Mouse (Mus musculus): ENCODE data around the gene Tmem132b. TPM values are rescaled to one million over a fixed set of nuclear protein-coding genes. Genes with fewer than 3 reads are reported as not detected.

The Tmem132b gene
- polyA plus RNA-seq, 1 experiment from 2014 or later: 0.28 TPM

DNA sequence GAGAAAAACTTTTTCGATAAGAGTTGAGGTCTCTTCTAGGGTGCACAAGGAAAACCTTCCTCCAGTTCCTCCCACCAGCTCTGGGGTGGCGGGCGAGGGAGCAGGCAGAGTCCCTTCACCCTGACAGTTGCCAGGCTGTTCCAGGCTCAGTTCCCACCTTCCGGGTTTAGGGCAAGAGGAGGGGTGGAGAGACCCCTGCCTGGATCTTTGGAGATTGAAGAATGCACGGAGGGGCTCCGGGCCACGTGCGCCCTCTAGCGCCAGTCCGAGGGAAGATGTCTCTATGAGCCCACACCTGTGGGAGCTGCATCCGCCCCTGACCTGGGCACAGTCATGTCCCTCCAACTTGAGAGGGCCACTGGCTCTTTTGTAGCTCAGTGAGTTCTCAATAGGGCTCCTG, 268.5 kb downstream of the Tmem132b start:
- ATAC-seq (replicated peaks; ENCODE audit: low FRiP score, low read depth): no peak
- DNase-seq (ENCODE audit: low spot score): peak; percentile 10
- no peaks in the 10 kb centered on the region for H3K36me3 ChIP-seq (ENCODE audit: insufficient read depth, low read length)
- no peaks in the 10 kb centered on the region for H3K9me3 ChIP-seq (replicated peaks; ENCODE audit: low read length)
- H3K4me1 ChIP-seq (replicated peaks; ENCODE audit: insufficient read depth, low read length): no peaks in the 10 kb centered on the region
- H3K27ac ChIP-seq: no peak overlapping the region
- peak; percentile 53 for TF ChIP-seq CTCF (IDR thresholded peaks at IDR 0.05; ENCODE audit: low read depth)
- no peak overlapping the region for H3K4me2 ChIP-seq (ENCODE audit: low read length)
- H3K27me3 ChIP-seq (ENCODE audit: insufficient read depth, low read length): no peaks in the 10 kb centered on the region
- no peak overlapping the region for H3K4me3 ChIP-seq (replicated peaks; ENCODE audit: low read depth, low read length)
- 12% methylated on average over 11 of the region's 11 CpGs for WGBS
- no peak overlapping the region for H3K9ac ChIP-seq (ENCODE audit: low read depth, low read length)

DNA sequence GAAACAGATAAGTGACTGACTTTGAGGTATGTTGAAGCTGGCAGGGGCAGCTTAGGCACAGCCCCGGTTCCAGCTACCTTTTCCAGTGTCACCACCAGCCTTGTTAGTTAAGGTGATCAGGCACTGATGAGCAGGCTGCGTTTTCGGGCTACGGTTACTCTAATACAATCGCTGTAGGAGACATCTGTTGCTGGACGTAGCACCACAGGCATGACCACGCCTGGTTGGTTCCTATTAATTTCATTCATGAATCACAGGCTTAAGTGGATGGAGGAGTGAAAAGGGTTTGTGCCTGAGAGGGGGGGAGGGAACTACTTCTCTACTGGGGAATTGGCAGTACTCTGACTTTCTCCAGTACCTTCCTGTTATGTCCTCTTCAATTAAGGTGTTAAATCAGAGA, 271.2 kb downstream of the Tmem132b start:
- ATAC-seq (replicated peaks; ENCODE audit: low FRiP score, low read depth) (no peak), DNase-seq (ENCODE audit: low spot score) (no peak)
- Histone ChIP-seq H3K9ac (ENCODE audit: low read depth, low read length) (no peak overlapping the region), H3K4me3 (replicated peaks; ENCODE audit: low read depth, low read length) (no peak overlapping the region), H3K9me3 (replicated peaks; ENCODE audit: low read length) (no peaks in the 10 kb centered on the region), H3K27me3 (ENCODE audit: insufficient read depth, low read length) (no peaks in the 10 kb centered on the region), H3K4me1 (replicated peaks; ENCODE audit: insufficient read depth, low read length) (no peaks in the 10 kb centered on the region), H3K27ac (no peak overlapping the region), H3K4me2 (ENCODE audit: low read length) (no peak overlapping the region), H3K36me3 (ENCODE audit: insufficient read depth, low read length) (no peaks in the 10 kb centered on the region)
- WGBS: 80% methylated on average over 7 of the region's 7 CpGs
- no peak for TF ChIP-seq CTCF (IDR thresholded peaks at IDR 0.05; ENCODE audit: low read depth)

GRCm38 (mm10) chr5:125805327-125805726, 273.8 kb downstream of the Tmem132b start:
- no peaks in the 10 kb centered on the region for H3K27me3 ChIP-seq (ENCODE audit: insufficient read depth, low read length)

DNA sequence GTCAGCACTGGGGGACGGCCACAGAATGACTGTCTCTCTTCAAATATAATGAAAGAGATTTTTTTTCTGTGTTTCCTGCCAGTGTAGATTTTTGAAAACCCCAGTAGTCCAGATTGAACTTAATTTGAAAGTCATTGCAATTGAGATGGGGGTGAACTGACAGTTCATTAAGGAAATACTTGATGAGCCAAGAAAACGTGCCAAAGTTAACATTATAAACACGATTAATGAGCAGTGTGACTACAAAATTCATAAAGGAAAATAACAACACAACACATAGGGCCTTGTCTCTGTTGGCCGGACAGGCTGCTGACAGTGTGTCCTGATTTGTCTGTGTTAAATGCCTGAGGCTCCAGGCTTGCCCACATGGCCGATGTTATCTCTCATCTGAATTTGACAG, 276.3 kb downstream of the Tmem132b start:
- no peaks in the 10 kb centered on the region for H3K9me3 ChIP-seq (replicated peaks; ENCODE audit: low read length)
- H3K4me2 ChIP-seq (ENCODE audit: low read length): no peak overlapping the region
- H3K4me3 ChIP-seq (replicated peaks; ENCODE audit: low read depth, low read length): no peak overlapping the region
- no peaks in the 10 kb centered on the region for H3K36me3 ChIP-seq (ENCODE audit: insufficient read depth, low read length)
- no peak for TF ChIP-seq CTCF (IDR thresholded peaks at IDR 0.05; ENCODE audit: low read depth)
- H3K4me1 ChIP-seq (replicated peaks; ENCODE audit: insufficient read depth, low read length): no peaks in the 10 kb centered on the region
- no peak overlapping the region for H3K27ac ChIP-seq
- H3K27me3 ChIP-seq (ENCODE audit: insufficient read depth, low read length): no peaks in the 10 kb centered on the region
- H3K9ac ChIP-seq (ENCODE audit: low read depth, low read length): no peak overlapping the region
- DNase-seq (ENCODE audit: low spot score): no peak
- 76% methylated on average over 5 of the region's 5 CpGs for WGBS
- ATAC-seq (replicated peaks; ENCODE audit: low FRiP score, low read depth): no peak

More at GRCm38 (mm10) chr5:125805327-125805726, 273.8 kb downstream of the Tmem132b start:
- 56% methylated on average over 5 of the region's 5 CpGs for WGBS
- DNase-seq (ENCODE audit: low spot score) (no peak), ATAC-seq (replicated peaks; ENCODE audit: low FRiP score, low read depth) (no peak)
- Histone ChIP-seq H3K4me1 (replicated peaks; ENCODE audit: insufficient read depth, low read length) (no peaks in the 10 kb centered on the region), H3K4me2 (ENCODE audit: low read length) (no peak overlapping the region), H3K9me3 (replicated peaks; ENCODE audit: low read length) (no peaks in the 10 kb centered on the region), H3K36me3 (ENCODE audit: insufficient read depth, low read length) (no peaks in the 10 kb centered on the region), H3K9ac (ENCODE audit: low read depth, low read length) (no peak overlapping the region), H3K27ac (no peak overlapping the region), H3K4me3 (replicated peaks; ENCODE audit: low read depth, low read length) (no peak overlapping the region)
- no peak for TF ChIP-seq CTCF (IDR thresholded peaks at IDR 0.05; ENCODE audit: low read depth)

DNA sequence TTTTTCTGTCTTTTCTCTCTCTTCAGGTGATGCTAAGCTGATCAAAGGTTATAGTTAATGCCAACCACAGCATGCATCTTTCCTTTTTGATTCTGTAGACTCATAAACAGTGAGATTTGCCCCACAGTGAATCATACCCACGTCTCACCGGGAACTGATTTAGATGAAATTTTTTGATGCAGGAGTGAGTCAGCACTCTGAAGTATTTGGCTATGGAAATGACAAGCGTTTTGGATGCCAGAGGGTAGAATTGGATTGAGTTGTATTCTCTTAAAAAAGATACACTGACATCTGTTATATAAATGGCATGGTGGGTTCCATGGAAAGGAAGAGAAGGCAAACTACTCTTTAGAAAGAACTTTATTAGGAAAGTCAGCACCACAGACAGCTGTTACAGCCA, 297.8 kb downstream of the Tmem132b start:
- DNase-seq (ENCODE audit: low spot score) (no peak), ATAC-seq (replicated peaks; ENCODE audit: low FRiP score, low read depth) (no peak)
- H3K27me3 ChIP-seq (ENCODE audit: insufficient read depth, low read length): no peaks in the 10 kb centered on the region
- H3K4me2 ChIP-seq (ENCODE audit: low read length): no peak overlapping the region
- H3K9ac ChIP-seq (ENCODE audit: low read depth, low read length): no peak overlapping the region
- H3K9me3 ChIP-seq (replicated peaks; ENCODE audit: low read length): no peaks in the 10 kb centered on the region
- no peak for TF ChIP-seq CTCF (IDR thresholded peaks at IDR 0.05; ENCODE audit: low read depth)
- WGBS: 84% methylated on average over 3 of the region's 3 CpGs
- no peaks in the 10 kb centered on the region for H3K36me3 ChIP-seq (ENCODE audit: insufficient read depth, low read length)
- H3K4me1 ChIP-seq (replicated peaks; ENCODE audit: insufficient read depth, low read length): no peaks in the 10 kb centered on the region
- H3K27ac ChIP-seq: no peak overlapping the region
- no peak overlapping the region for H3K4me3 ChIP-seq (replicated peaks; ENCODE audit: low read depth, low read length)

DNA sequence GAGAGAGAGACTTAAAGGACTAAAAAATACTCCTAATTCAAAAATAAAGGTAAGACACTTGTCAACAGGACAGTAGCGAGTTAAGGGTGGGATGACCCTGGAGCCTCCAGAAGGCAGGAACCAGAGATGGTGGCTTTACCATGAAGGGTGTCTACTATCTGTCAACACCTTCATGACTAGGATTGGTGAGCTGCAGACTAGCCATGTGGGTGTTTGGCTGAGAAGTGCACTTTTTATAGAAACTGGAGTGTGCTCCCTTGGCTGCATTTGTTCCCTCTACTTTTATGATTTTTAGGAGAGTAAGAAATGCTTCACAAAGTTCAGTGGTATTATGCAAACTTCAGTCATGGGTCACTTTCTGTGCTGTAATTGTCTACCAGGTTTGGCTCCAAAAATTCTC, 304.3 kb downstream of the Tmem132b start:
- Histone ChIP-seq H3K36me3 (ENCODE audit: insufficient read depth, low read length) (no peaks in the 10 kb centered on the region), H3K9me3 (replicated peaks; ENCODE audit: low read length) (no peaks in the 10 kb centered on the region), H3K27me3 (ENCODE audit: insufficient read depth, low read length) (no peaks in the 10 kb centered on the region), H3K4me1 (replicated peaks; ENCODE audit: insufficient read depth, low read length) (no peaks in the 10 kb centered on the region), H3K4me2 (ENCODE audit: low read length) (no peak overlapping the region), H3K4me3 (replicated peaks; ENCODE audit: low read depth, low read length) (no peak overlapping the region), H3K27ac (no peak overlapping the region), H3K9ac (ENCODE audit: low read depth, low read length) (no peak overlapping the region)
- no peak for TF ChIP-seq CTCF (IDR thresholded peaks at IDR 0.05; ENCODE audit: low read depth)
- WGBS: 76% methylated on average over 1 of the region's 1 CpGs
- DNase-seq (ENCODE audit: low spot score) (no peak), ATAC-seq (replicated peaks; ENCODE audit: low FRiP score, low read depth) (no peak)

GRCm38 (mm10) chr5:125836761-125837160, 305.2 kb downstream of the Tmem132b start:
- TF ChIP-seq CTCF (IDR thresholded peaks at IDR 0.05; ENCODE audit: low read depth): no peak
- Histone ChIP-seq H3K9me3 (replicated peaks; ENCODE audit: low read length) (no peaks in the 10 kb centered on the region), H3K27ac (no peak overlapping the region), H3K9ac (ENCODE audit: low read depth, low read length) (no peak overlapping the region), H3K4me1 (replicated peaks; ENCODE audit: insufficient read depth, low read length) (no peaks in the 10 kb centered on the region), H3K4me2 (ENCODE audit: low read length) (no peak overlapping the region), H3K36me3 (ENCODE audit: insufficient read depth, low read length) (no peaks in the 10 kb centered on the region), H3K27me3 (ENCODE audit: insufficient read depth, low read length) (no peaks in the 10 kb centered on the region), H3K4me3 (replicated peaks; ENCODE audit: low read depth, low read length) (no peak overlapping the region)
- WGBS: 63% methylated on average over 5 of the region's 5 CpGs
- DNase-seq (ENCODE audit: low spot score) (no peak), ATAC-seq (replicated peaks; ENCODE audit: low FRiP score, low read depth) (no peak)

Other genes starting within 250 kb of the Tmem132b start
- 49.0 and 51.3 TPM in 2 replicates for gene Scarb1, start 190.7 kb upstream of the Tmem132b start, polyA plus RNA-seq (2015; fragmentation: Nextera tagmentation; extraction: Ambion mirVana)
- gene Gm10382, start 142.5 kb upstream of the Tmem132b start, polyA plus RNA-seq (2015; fragmentation: Nextera tagmentation; extraction: Ambion mirVana): 0.40 and 0.74 TPM in 2 replicates
- gene Ubc, start 141.6 kb upstream of the Tmem132b start, polyA plus RNA-seq (2015; fragmentation: Nextera tagmentation; extraction: Ambion mirVana): 702 and 872 TPM in 2 replicates
- 7.2 and 8.1 TPM in 2 replicates for gene Dhx37, start 97.7 kb upstream of the Tmem132b start, polyA plus RNA-seq (2015; fragmentation: Nextera tagmentation; extraction: Ambion mirVana)
- 46.7 and 47.2 TPM in 2 replicates for gene Bri3bp, start 90.2 kb upstream of the Tmem132b start, polyA plus RNA-seq (2015; fragmentation: Nextera tagmentation; extraction: Ambion mirVana)
- gene Aacs, start 56.0 kb upstream of the Tmem132b start, polyA plus RNA-seq (2015; fragmentation: Nextera tagmentation; extraction: Ambion mirVana): 22.0 and 25.5 TPM in 2 replicates

Measured in kidney, postnatal 0 days (tissue).